Comparison of ENCODE assay signal across 17 mouse cellular contexts in the genomic region with DNA sequence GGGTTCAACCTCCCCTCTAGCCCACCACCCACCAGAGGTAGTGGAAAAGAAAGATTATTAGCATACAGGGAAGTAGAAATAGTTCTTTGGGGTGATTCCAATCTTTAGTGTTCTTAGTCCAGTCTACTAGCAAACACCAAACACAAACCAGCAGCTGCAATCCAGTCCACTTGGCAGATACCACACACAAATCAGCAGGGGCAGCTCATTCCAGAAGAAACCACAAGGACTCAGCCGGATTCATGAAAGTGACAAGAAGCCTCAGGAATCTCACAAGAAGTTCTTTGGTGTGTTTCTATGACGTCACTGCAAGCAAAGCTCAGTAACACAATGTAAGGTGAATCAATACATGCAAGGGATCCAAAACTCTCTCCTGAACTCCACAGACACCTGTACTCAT. TPM values are rescaled to one million over a fixed set of nuclear protein-coding genes. Genes with fewer than 3 reads are reported as not detected.
"Had no signal": no experiment of that assay in that cellular context is flagged by ENCODE, and none has a peak within 500 bp of the region (broad histone marks: within the 10 kb centered on the region; RNA-seq: fewer than 3 reads in every experiment).

No protein-coding gene starts in this region.

- H3K27me3 ChIP-seq: limb, embryonic 13.5 days; midbrain, embryonic 12.5 days; midbrain, embryonic 15.5 days; neural tube, embryonic 13.5 days had no signal

- H3K36me3 ChIP-seq: limb, embryonic 10.5 days; limb, embryonic 13.5 days; midbrain, embryonic 12.5 days; midbrain, embryonic 15.5 days; neural tube, embryonic 13.5 days had no signal

- H3K4me3 ChIP-seq: layer of hippocampus, adult 2 months; limb, embryonic 10.5 days; limb, embryonic 13.5 days; midbrain, embryonic 12.5 days; midbrain, embryonic 15.5 days; neural tube, embryonic 13.5 days had no signal

- DNase-seq: kidney, adult 9 months; kidney, postnatal 25 days; layer of hippocampus, adult 9-11 months; liver, postnatal 0 days; lung, embryonic 14.5 days; right cerebral cortex, postnatal 14 days; right cerebral cortex, postnatal 4 days; thymus, adult 2 months; thymus, postnatal 14 days; thymus, postnatal 4 days had no signal

RNA-seq across cellular contexts. Expression of gene Hsf2bp, which starts 44.1 kb away (rescaled TPM):
- polyA plus RNA-seq: macrophage had no signal
